Mouse (Mus musculus) ES-Bruce4 (cell line): ENCODE results near the gene Mcrs1.

ENCODE experiments used
- CTCF ChIP-seq: IDR thresholded peaks from one replicate; pipeline ENCODE4 v1.8.1; 2011; ENCODE audit warnings: low read depth, low read length
- POLR2A ChIP-seq: IDR thresholded peaks from one replicate; pipeline ENCODE4 v1.8.1; 2011; ENCODE audit warnings: low read length; ENCODE audit not compliant: insufficient read depth

DNA sequence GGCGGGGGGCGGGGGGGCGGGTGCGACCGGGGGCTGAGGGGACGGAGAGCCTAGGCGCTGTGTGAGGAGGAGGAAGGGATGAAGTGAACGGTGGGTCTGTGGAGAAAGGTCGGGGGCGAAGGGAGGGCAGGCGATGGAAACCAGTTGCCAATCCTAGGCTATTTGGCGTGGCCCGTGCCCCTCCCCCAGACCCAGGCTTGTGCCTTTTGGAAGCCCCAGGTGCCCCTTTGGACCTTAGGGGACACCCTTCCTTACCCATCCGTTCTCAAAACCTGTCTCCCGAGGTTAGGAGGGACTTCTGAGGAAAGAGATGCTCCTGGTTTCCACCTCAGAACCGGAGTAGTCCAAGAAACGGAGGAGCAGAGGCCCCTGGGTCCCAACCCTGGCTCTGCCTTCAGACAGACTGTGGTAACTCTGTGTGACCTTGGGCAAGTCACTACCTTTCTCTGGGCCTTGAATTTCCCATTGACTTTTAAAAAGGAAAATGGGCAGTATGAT is 43.8 kb upstream of the Mcrs1 start, which contains the start of gene Fam186b:
- TF ChIP-seq POLR2A (no peak), CTCF (no peak)
